Mouse (Mus musculus) heart, adult 2 months (tissue): ENCODE data around the gene Pgm5.
A peak's percentile ranks its signal among the peaks of the same experiment; 100 is the strongest.

Experiments used
- CTCF ChIP-seq: fragments of 200-600 bp; IDR thresholded peaks from 2 replicates; pipeline ENCODE4 v1.8.1; 2022; ENCODE audit warnings: antibody characterized with exemption, mild to moderate bottlenecking, moderate library complexity
- EP300 ChIP-seq: fragments of 200-500 bp; IDR thresholded peaks from 2 replicates; pipeline ENCODE4 v1.6.1; 2011; ENCODE audit warnings: low read depth, low read length, control low read depth; ENCODE audit not compliant: insufficient read depth
- POLR2A ChIP-seq: fragments of 200-500 bp; IDR thresholded peaks from 2 replicates; pipeline ENCODE4 v1.6.1; 2011; ENCODE audit warnings: mild to moderate bottlenecking, low read depth, low read length, control low read depth; ENCODE audit not compliant: insufficient read depth

- TF ChIP-seq EP300, result no peak
- peak; percentile 55 for TF ChIP-seq CTCF
- no peak for TF ChIP-seq POLR2A
Measured at GRCm38 (mm10) chr19:24653230-24653799, 208.3 kb downstream of the Pgm5 start.
